Mouse (Mus musculus) E14TG2a.4 (cell line): ENCODE measurements around the gene Hba-x.

Experiments
- CTCF ChIP-seq: conservative IDR thresholded peaks from 2 replicates; pipeline ENCODE4 v1.5.1; 2014; ENCODE audit warnings: low read length
- NANOG ChIP-seq: IDR thresholded peaks from 2 replicates; pipeline ENCODE4 v1.6.1; 2014; ENCODE audit warnings: borderline replicate concordance, low read length, mixed read lengths

GRCm38 (mm10) chr11:32235646-32236045, 40.6 kb upstream of the Hba-x start:
- TF ChIP-seq CTCF = no peak
- TF ChIP-seq NANOG = no peak
